Mouse (Mus musculus): ENCODE measurements around the gene Tex21.
"Not testable (repeated sequence)": the region's sequence is repeated elsewhere in the genome, so short reads cannot be mapped to it uniquely, and the experiment has no call there.

The Tex21 gene

GRCm38 (mm10) chr12:76194526-76194925 is 52.0 kb downstream of the Tex21 start:
- no peak for DNase-seq

GRCm38 (mm10) chr12:76190940-76191339 is 55.6 kb downstream of the Tex21 start:
- DNase-seq = peak; percentile 27

GRCm38 (mm10) chr12:76187849-76188248 is 58.7 kb downstream of the Tex21 start:
- peak; percentile 32 for DNase-seq

GRCm38 (mm10) chr12:76186473-76186872 is 60.1 kb downstream of the Tex21 start:
- DNase-seq = no peak

- DNase-seq = no peak
Observed at GRCm38 (mm10) chr12:76185167-76185816, 61.3 kb downstream of the Tex21 start.

GRCm38 (mm10) chr12:76184271-76184670 is 62.3 kb downstream of the Tex21 start:
- no peak for DNase-seq

- no peak for DNase-seq
Observed at GRCm38 (mm10) chr12:76182831-76183230, 63.7 kb downstream of the Tex21 start.

- DNase-seq = no peak
Observed at GRCm38 (mm10) chr12:76181471-76181870, 65.1 kb downstream of the Tex21 start.

- DNase-seq = no peak
Observed at GRCm38 (mm10) chr12:76180442-76180841, 66.1 kb downstream of the Tex21 start.

GRCm38 (mm10) chr12:76179527-76179926 is 67.0 kb downstream of the Tex21 start:
- DNase-seq = no peak

- DNase-seq = no peak
Observed at GRCm38 (mm10) chr12:76179051-76179450, 67.5 kb downstream of the Tex21 start.

- peak; percentile 81 for DNase-seq
Observed at GRCm38 (mm10) chr12:76177864-76178518, 68.6 kb downstream of the Tex21 start.

- DNase-seq = peak; percentile 21
Observed at GRCm38 (mm10) chr12:76177000-76177863, 69.3 kb downstream of the Tex21 start, which contains the start of gene Esr2. TSS of gene Esr2 (minus strand) at chr12:76177259.

GRCm38 (mm10) chr12:76165641-76166040 is 80.9 kb downstream of the Tex21 start:
- no peak for DNase-seq

GRCm38 (mm10) chr12:76152389-76152788 is 94.2 kb downstream of the Tex21 start:
- DNase-seq = not testable (repeated sequence)

Measured in cerebellum, adult 8-10 months (tissue).